Mouse (Mus musculus): ENCODE data around the gene Tnfrsf19. TPM values are rescaled to one million over a fixed set of nuclear protein-coding genes. Genes with fewer than 3 reads are reported as not detected.

Tnfrsf19 gene
- polyA plus RNA-seq, 1 experiment from 2014 or later: 15.5 TPM

GRCm38 (mm10) chr14:61011621-61012174, 34.6 kb downstream of the Tnfrsf19 start:
- WGBS: 89% methylated on average over 8 of the region's 8 CpGs

GRCm38 (mm10) chr14:61005127-61005837, 41.0 kb downstream of the Tnfrsf19 start:
- Histone ChIP-seq H3K4me1 (replicated peaks; ENCODE audit: control insufficient read depth, insufficient read depth, low read length) (no peaks in the 10 kb centered on the region), H3K36me3 (ENCODE audit: control insufficient read depth, insufficient read depth, low read length) (no peaks in the 10 kb centered on the region), H3K27ac (ENCODE audit: low read depth, low read length) (no peak overlapping the region), H3K4me2 (no peak overlapping the region), H3K9ac (ENCODE audit: low read depth, low read length) (no peak overlapping the region), H3K27me3 (replicated peaks; ENCODE audit: control insufficient read depth, insufficient read depth, low read length) (no peaks in the 10 kb centered on the region), H3K9me3 (ENCODE audit: control insufficient read depth, low read length) (no peaks in the 10 kb centered on the region), H3K4me3 (ENCODE audit: low read depth, low read length) (no peak overlapping the region)
- WGBS: 43% methylated on average over 17 of the region's 17 CpGs
- ATAC-seq (replicated peaks; ENCODE audit: low FRiP score) (no peak), DNase-seq (ENCODE audit: low spot score) (no peak)

More at GRCm38 (mm10) chr14:61011621-61012174, 34.6 kb downstream of the Tnfrsf19 start:
- no peak overlapping the region for H3K4me3 ChIP-seq (ENCODE audit: low read depth, low read length)
- DNase-seq (ENCODE audit: low spot score) (no peak), ATAC-seq (replicated peaks; ENCODE audit: low FRiP score) (no peak)
- H3K9ac ChIP-seq (ENCODE audit: low read depth, low read length): no peak overlapping the region
- no peaks in the 10 kb centered on the region for H3K27me3 ChIP-seq (replicated peaks; ENCODE audit: control insufficient read depth, insufficient read depth, low read length)
- H3K36me3 ChIP-seq (ENCODE audit: control insufficient read depth, insufficient read depth, low read length): no peaks in the 10 kb centered on the region
- no peaks in the 10 kb centered on the region for H3K9me3 ChIP-seq (ENCODE audit: control insufficient read depth, low read length)
- no peak overlapping the region for H3K4me2 ChIP-seq
- no peaks in the 10 kb centered on the region; the same call in 1 of the 2 replicates for H3K4me1 ChIP-seq (replicated peaks; ENCODE audit: control insufficient read depth, insufficient read depth, low read length)
- no peak overlapping the region for H3K27ac ChIP-seq (ENCODE audit: low read depth, low read length)

- H3K4me1 ChIP-seq (replicated peaks; ENCODE audit: control insufficient read depth, insufficient read depth, low read length): no peaks in the 10 kb centered on the region
- no peak overlapping the region for H3K4me2 ChIP-seq
- no peak for ATAC-seq (replicated peaks; ENCODE audit: low FRiP score)
- H3K27me3 ChIP-seq (replicated peaks; ENCODE audit: control insufficient read depth, insufficient read depth, low read length): no peaks in the 10 kb centered on the region
- no peaks in the 10 kb centered on the region for H3K9me3 ChIP-seq (ENCODE audit: control insufficient read depth, low read length)
- DNase-seq (ENCODE audit: low spot score): no peak
- WGBS: 91% methylated on average over 6 of the region's 6 CpGs
- H3K9ac ChIP-seq (ENCODE audit: low read depth, low read length): no peak overlapping the region
- no peak overlapping the region for H3K4me3 ChIP-seq (ENCODE audit: low read depth, low read length)
- no peaks in the 10 kb centered on the region for H3K36me3 ChIP-seq (ENCODE audit: control insufficient read depth, insufficient read depth, low read length)
- no peak overlapping the region for H3K27ac ChIP-seq (ENCODE audit: low read depth, low read length)
These were observed 42.6 kb downstream of the Tnfrsf19 start for GRCm38 (mm10) chr14:61003676-61004075.

GRCm38 (mm10) chr14:61000072-61000471, 46.2 kb downstream of the Tnfrsf19 start:
- no peaks in the 10 kb centered on the region for H3K36me3 ChIP-seq (ENCODE audit: control insufficient read depth, insufficient read depth, low read length)
- WGBS: 80% methylated on average over 5 of the region's 5 CpGs
- H3K4me2 ChIP-seq: no peak overlapping the region

GRCm38 (mm10) chr14:60996556-60996955, 49.7 kb downstream of the Tnfrsf19 start:
- no peaks in the 10 kb centered on the region for H3K4me1 ChIP-seq (replicated peaks; ENCODE audit: control insufficient read depth, insufficient read depth, low read length)
- H3K4me2 ChIP-seq: no peak overlapping the region
- no peak overlapping the region for H3K9ac ChIP-seq (ENCODE audit: low read depth, low read length)
- no peak overlapping the region for H3K27ac ChIP-seq (ENCODE audit: low read depth, low read length)
- no peaks in the 10 kb centered on the region for H3K9me3 ChIP-seq (ENCODE audit: control insufficient read depth, low read length)
- WGBS: 80% methylated on average over 6 of the region's 6 CpGs
- ATAC-seq (replicated peaks; ENCODE audit: low FRiP score) (no peak), DNase-seq (ENCODE audit: low spot score) (no peak)
- H3K4me3 ChIP-seq (ENCODE audit: low read depth, low read length): no peak overlapping the region
- H3K27me3 ChIP-seq (replicated peaks; ENCODE audit: control insufficient read depth, insufficient read depth, low read length): no peaks in the 10 kb centered on the region
- H3K36me3 ChIP-seq (ENCODE audit: control insufficient read depth, insufficient read depth, low read length): no peaks in the 10 kb centered on the region

More at GRCm38 (mm10) chr14:61000072-61000471, 46.2 kb downstream of the Tnfrsf19 start:
- H3K9me3 ChIP-seq (ENCODE audit: control insufficient read depth, low read length): no peaks in the 10 kb centered on the region
- H3K9ac ChIP-seq (ENCODE audit: low read depth, low read length): no peak overlapping the region
- no peaks in the 10 kb centered on the region for H3K4me1 ChIP-seq (replicated peaks; ENCODE audit: control insufficient read depth, insufficient read depth, low read length)
- no peak for ATAC-seq (replicated peaks; ENCODE audit: low FRiP score)
- H3K27ac ChIP-seq (ENCODE audit: low read depth, low read length): no peak overlapping the region
- no peaks in the 10 kb centered on the region for H3K27me3 ChIP-seq (replicated peaks; ENCODE audit: control insufficient read depth, insufficient read depth, low read length)
- no peak for DNase-seq (ENCODE audit: low spot score)
- H3K4me3 ChIP-seq (ENCODE audit: low read depth, low read length): no peak overlapping the region

- Histone ChIP-seq H3K9ac (ENCODE audit: low read depth, low read length) (no peak overlapping the region), H3K36me3 (ENCODE audit: control insufficient read depth, insufficient read depth, low read length) (no peaks in the 10 kb centered on the region), H3K4me1 (replicated peaks; ENCODE audit: control insufficient read depth, insufficient read depth, low read length) (no peaks in the 10 kb centered on the region), H3K27me3 (replicated peaks; ENCODE audit: control insufficient read depth, insufficient read depth, low read length) (no peaks in the 10 kb centered on the region), H3K4me3 (ENCODE audit: low read depth, low read length) (no peak overlapping the region), H3K9me3 (ENCODE audit: control insufficient read depth, low read length) (no peaks in the 10 kb centered on the region), H3K27ac (ENCODE audit: low read depth, low read length) (no peak overlapping the region), H3K4me2 (no peak overlapping the region)
- DNase-seq (ENCODE audit: low spot score) (no peak), ATAC-seq (replicated peaks; ENCODE audit: low FRiP score) (no peak)
- WGBS: 68% methylated on average over 10 of the region's 10 CpGs
These were observed 52.8 kb downstream of the Tnfrsf19 start for GRCm38 (mm10) chr14:60993506-60993905.

GRCm38 (mm10) chr14:60993092-60993491, 53.2 kb downstream of the Tnfrsf19 start:
- no peak overlapping the region for H3K4me2 ChIP-seq
- H3K4me1 ChIP-seq (replicated peaks; ENCODE audit: control insufficient read depth, insufficient read depth, low read length): no peaks in the 10 kb centered on the region; the same call in 1 of the 2 replicates
- no peaks in the 10 kb centered on the region for H3K9me3 ChIP-seq (ENCODE audit: control insufficient read depth, low read length)
- ATAC-seq (replicated peaks; ENCODE audit: low FRiP score): no peak
- H3K36me3 ChIP-seq (ENCODE audit: control insufficient read depth, insufficient read depth, low read length): no peaks in the 10 kb centered on the region
- H3K4me3 ChIP-seq (ENCODE audit: low read depth, low read length): no peak overlapping the region
- H3K27ac ChIP-seq (ENCODE audit: low read depth, low read length): no peak overlapping the region
- H3K27me3 ChIP-seq (replicated peaks; ENCODE audit: control insufficient read depth, insufficient read depth, low read length): no peaks in the 10 kb centered on the region
- 89% methylated on average over 3 of the region's 3 CpGs for WGBS
- H3K9ac ChIP-seq (ENCODE audit: low read depth, low read length): no peak overlapping the region
- DNase-seq (ENCODE audit: low spot score): no peak

GRCm38 (mm10) chr14:60992144-60992543, 54.1 kb downstream of the Tnfrsf19 start:
- DNase-seq (ENCODE audit: low spot score) (no peak), ATAC-seq (replicated peaks; ENCODE audit: low FRiP score) (no peak)
- H3K9me3 ChIP-seq (ENCODE audit: control insufficient read depth, low read length): no peaks in the 10 kb centered on the region
- no peaks in the 10 kb centered on the region for H3K27me3 ChIP-seq (replicated peaks; ENCODE audit: control insufficient read depth, insufficient read depth, low read length)
- H3K4me2 ChIP-seq: no peak overlapping the region
- no peak overlapping the region for H3K27ac ChIP-seq (ENCODE audit: low read depth, low read length)
- no peaks in the 10 kb centered on the region for H3K36me3 ChIP-seq (ENCODE audit: control insufficient read depth, insufficient read depth, low read length)
- H3K4me1 ChIP-seq (replicated peaks; ENCODE audit: control insufficient read depth, insufficient read depth, low read length): no peaks in the 10 kb centered on the region; the same call in 1 of the 2 replicates
- WGBS: 79% methylated on average over 4 of the region's 4 CpGs
- no peak overlapping the region for H3K9ac ChIP-seq (ENCODE audit: low read depth, low read length)
- H3K4me3 ChIP-seq (ENCODE audit: low read depth, low read length): no peak overlapping the region

GRCm38 (mm10) chr14:60988228-60988627, 58.1 kb downstream of the Tnfrsf19 start:
- Histone ChIP-seq H3K4me3 (ENCODE audit: low read depth, low read length) (no peak overlapping the region), H3K9me3 (ENCODE audit: control insufficient read depth, low read length) (no peaks in the 10 kb centered on the region), H3K4me2 (no peak overlapping the region), H3K27me3 (replicated peaks; ENCODE audit: control insufficient read depth, insufficient read depth, low read length) (no peaks in the 10 kb centered on the region), H3K27ac (ENCODE audit: low read depth, low read length) (no peak overlapping the region), H3K4me1 (replicated peaks; ENCODE audit: control insufficient read depth, insufficient read depth, low read length) (peaks cover 5% of the 10 kb centered on the region), H3K36me3 (ENCODE audit: control insufficient read depth, insufficient read depth, low read length) (no peaks in the 10 kb centered on the region), H3K9ac (ENCODE audit: low read depth, low read length) (no peak overlapping the region)
- ATAC-seq (replicated peaks; ENCODE audit: low FRiP score): no peak
- DNase-seq (ENCODE audit: low spot score): no peak
- 54% methylated on average over 6 of the region's 6 CpGs for WGBS
